Mouse (Mus musculus): Measurements from ENCODE around the gene Grip1. TPM values are rescaled to one million over a fixed set of nuclear protein-coding genes. Genes with fewer than 3 reads are reported as not detected.

Gene Grip1
- polyA plus RNA-seq, 1 experiment, result 0.08 TPM

- Histone ChIP-seq H3ac (ENCODE audit: control insufficient read depth, insufficient read length) (no peak overlapping the region), H3K36me3 (ENCODE audit: control insufficient read depth, insufficient read depth) (no peaks in the 10 kb centered on the region), H3K27me3 (ENCODE audit: control insufficient read depth, insufficient read depth, insufficient read length) (no peaks in the 10 kb centered on the region), H3K4me2 (ENCODE audit: low read depth) (no peak overlapping the region), H3K4me3 (no peak overlapping the region), H3K79me2 (ENCODE audit: control insufficient read depth, insufficient read depth) (no peaks in the 10 kb centered on the region)
- TF ChIP-seq MYOG (IDR thresholded peaks at IDR 0.05; ENCODE audit: control insufficient read depth in 1 of 3, insufficient read depth in 1 of 3, insufficient read length in 2 of 3, low read depth in 2 of 3) (no peak), TCF12 (IDR thresholded peaks at IDR 0.05; ENCODE audit: insufficient read depth, poor library complexity, severe bottlenecking) (no peak), POLR2AphosphoS2 (IDR thresholded peaks at IDR 0.05; ENCODE audit: insufficient read length, low read depth) (no peak), MAX (IDR thresholded peaks at IDR 0.05; ENCODE audit: low read depth) (no peak), CEBPB (IDR thresholded peaks at IDR 0.05; ENCODE audit: insufficient read depth, poor library complexity, severe bottlenecking) (no peak), REST (IDR thresholded peaks at IDR 0.05; ENCODE audit: insufficient read depth, insufficient read length) (no peak), USF1 (IDR thresholded peaks at IDR 0.05; ENCODE audit: low read depth) (no peak), MYOD1 (IDR thresholded peaks at IDR 0.05; ENCODE audit: control insufficient read depth in 1 of 3, insufficient read length in 2 of 3, low read depth in 2 of 3) (no peak), E2F4 (IDR thresholded peaks at IDR 0.05; ENCODE audit: insufficient read depth) (no peak), POLR2A (IDR thresholded peaks at IDR 0.05; ENCODE audit: insufficient read length, low read depth) (no peak), TCF3 (IDR thresholded peaks at IDR 0.05; ENCODE audit: insufficient read length, low read depth) (no peak)
Observed at GRCm38 (mm10) chr10:120114493-120114892, 660.9 kb downstream of the Grip1 start.

GRCm38 (mm10) chr10:120115249-120115648 is 661.6 kb downstream of the Grip1 start:
- no peak overlapping the region for H3K4me3 ChIP-seq
- H3K4me2 ChIP-seq (ENCODE audit: low read depth), result no peak overlapping the region
- no peak overlapping the region for H3ac ChIP-seq (ENCODE audit: control insufficient read depth, insufficient read length)
- no peaks in the 10 kb centered on the region for H3K27me3 ChIP-seq (ENCODE audit: control insufficient read depth, insufficient read depth, insufficient read length)
- no peaks in the 10 kb centered on the region for H3K36me3 ChIP-seq (ENCODE audit: control insufficient read depth, insufficient read depth)
- H3K79me2 ChIP-seq (ENCODE audit: control insufficient read depth, insufficient read depth), result no peaks in the 10 kb centered on the region
- TF ChIP-seq POLR2A (IDR thresholded peaks at IDR 0.05; ENCODE audit: insufficient read length, low read depth), result no peak
- TF ChIP-seq CEBPB (IDR thresholded peaks at IDR 0.05; ENCODE audit: insufficient read depth, poor library complexity, severe bottlenecking), result no peak
- TF ChIP-seq MYOG (IDR thresholded peaks at IDR 0.05; ENCODE audit: control insufficient read depth in 1 of 3, insufficient read depth in 1 of 3, insufficient read length in 2 of 3, low read depth in 2 of 3), result no peak
- TF ChIP-seq TCF3 (IDR thresholded peaks at IDR 0.05; ENCODE audit: insufficient read length, low read depth), result no peak
- TF ChIP-seq E2F4 (IDR thresholded peaks at IDR 0.05; ENCODE audit: insufficient read depth), result no peak
- TF ChIP-seq USF1 (IDR thresholded peaks at IDR 0.05; ENCODE audit: low read depth), result no peak
- TF ChIP-seq MYOD1 (IDR thresholded peaks at IDR 0.05; ENCODE audit: control insufficient read depth in 1 of 3, insufficient read length in 2 of 3, low read depth in 2 of 3), result no peak
- TF ChIP-seq POLR2AphosphoS2 (IDR thresholded peaks at IDR 0.05; ENCODE audit: insufficient read length, low read depth), result no peak
- no peak for TF ChIP-seq MAX (IDR thresholded peaks at IDR 0.05; ENCODE audit: low read depth)
- no peak for TF ChIP-seq TCF12 (IDR thresholded peaks at IDR 0.05; ENCODE audit: insufficient read depth, poor library complexity, severe bottlenecking)
- no peak for TF ChIP-seq REST (IDR thresholded peaks at IDR 0.05; ENCODE audit: insufficient read depth, insufficient read length)
- no peak for TF ChIP-seq SRF (IDR thresholded peaks at IDR 0.05; ENCODE audit: control insufficient read depth, insufficient read length, low read depth)

GRCm38 (mm10) chr10:120123721-120124120 is 670.1 kb downstream of the Grip1 start:
- Histone ChIP-seq H3K79me2 (ENCODE audit: control insufficient read depth, insufficient read depth) (no peaks in the 10 kb centered on the region), H3K27me3 (ENCODE audit: control insufficient read depth, insufficient read depth, insufficient read length) (peaks cover 8% of the 10 kb centered on the region), H3K4me3 (no peak overlapping the region), H3ac (ENCODE audit: control insufficient read depth, insufficient read length) (no peak overlapping the region), H3K36me3 (ENCODE audit: control insufficient read depth, insufficient read depth) (no peaks in the 10 kb centered on the region), H3K4me2 (ENCODE audit: low read depth) (no peak overlapping the region)
- no peak for TF ChIP-seq USF1 (IDR thresholded peaks at IDR 0.05; ENCODE audit: low read depth)
- TF ChIP-seq MYOG (IDR thresholded peaks at IDR 0.05; ENCODE audit: control insufficient read depth in 1 of 3, insufficient read depth in 1 of 3, insufficient read length in 2 of 3, low read depth in 2 of 3), result no peak
- no peak for TF ChIP-seq POLR2A (IDR thresholded peaks at IDR 0.05; ENCODE audit: insufficient read length, low read depth)
- no peak for TF ChIP-seq TCF3 (IDR thresholded peaks at IDR 0.05; ENCODE audit: insufficient read length, low read depth)
- no peak for TF ChIP-seq MYOD1 (IDR thresholded peaks at IDR 0.05; ENCODE audit: control insufficient read depth in 1 of 3, insufficient read length in 2 of 3, low read depth in 2 of 3)
- no peak for TF ChIP-seq E2F4 (IDR thresholded peaks at IDR 0.05; ENCODE audit: insufficient read depth)
- TF ChIP-seq CEBPB (IDR thresholded peaks at IDR 0.05; ENCODE audit: insufficient read depth, poor library complexity, severe bottlenecking), result no peak
- TF ChIP-seq MAX (IDR thresholded peaks at IDR 0.05; ENCODE audit: low read depth), result no peak
- TF ChIP-seq POLR2AphosphoS2 (IDR thresholded peaks at IDR 0.05; ENCODE audit: insufficient read length, low read depth), result no peak
- TF ChIP-seq REST (IDR thresholded peaks at IDR 0.05; ENCODE audit: insufficient read depth, insufficient read length), result no peak
- TF ChIP-seq TCF12 (IDR thresholded peaks at IDR 0.05; ENCODE audit: insufficient read depth, poor library complexity, severe bottlenecking), result no peak
- no peak for TF ChIP-seq SRF (IDR thresholded peaks at IDR 0.05; ENCODE audit: control insufficient read depth, insufficient read length, low read depth)

GRCm38 (mm10) chr10:120124801-120125464 is 671.3 kb downstream of the Grip1 start:
- H3K36me3 ChIP-seq (ENCODE audit: control insufficient read depth, insufficient read depth), result no peaks in the 10 kb centered on the region
- peaks cover 8% of the 10 kb centered on the region for H3K27me3 ChIP-seq (ENCODE audit: control insufficient read depth, insufficient read depth, insufficient read length)
- H3K4me3 ChIP-seq, result no peak overlapping the region
- no peaks in the 10 kb centered on the region for H3K79me2 ChIP-seq (ENCODE audit: control insufficient read depth, insufficient read depth)
- H3K4me2 ChIP-seq (ENCODE audit: low read depth), result no peak overlapping the region
- TF ChIP-seq MYOG (IDR thresholded peaks at IDR 0.05; ENCODE audit: control insufficient read depth in 1 of 3, insufficient read depth in 1 of 3, insufficient read length in 2 of 3, low read depth in 2 of 3) (no peak), TCF12 (IDR thresholded peaks at IDR 0.05; ENCODE audit: insufficient read depth, poor library complexity, severe bottlenecking) (no peak), POLR2AphosphoS2 (IDR thresholded peaks at IDR 0.05; ENCODE audit: insufficient read length, low read depth) (no peak), POLR2A (IDR thresholded peaks at IDR 0.05; ENCODE audit: insufficient read length, low read depth) (no peak), USF1 (IDR thresholded peaks at IDR 0.05; ENCODE audit: low read depth) (no peak), E2F4 (IDR thresholded peaks at IDR 0.05; ENCODE audit: insufficient read depth) (no peak), CEBPB (IDR thresholded peaks at IDR 0.05; ENCODE audit: insufficient read depth, poor library complexity, severe bottlenecking) (no peak), TCF3 (IDR thresholded peaks at IDR 0.05; ENCODE audit: insufficient read length, low read depth) (no peak), REST (IDR thresholded peaks at IDR 0.05; ENCODE audit: insufficient read depth, insufficient read length) (no peak), SRF (IDR thresholded peaks at IDR 0.05; ENCODE audit: control insufficient read depth, insufficient read length, low read depth) (no peak), MYOD1 (IDR thresholded peaks at IDR 0.05; ENCODE audit: control insufficient read depth in 1 of 3, insufficient read length in 2 of 3, low read depth in 2 of 3) (no peak)
- H3ac ChIP-seq (ENCODE audit: control insufficient read depth, insufficient read length), result no peak overlapping the region

Data from myocyte (in vitro differentiated cells).